Mouse (Mus musculus) intestine, embryonic 15.5 days (tissue): ENCODE data around the gene Gpr162. TPM values are rescaled to one million over a fixed set of nuclear protein-coding genes. Genes with fewer than 3 reads are reported as not detected.
"Not testable (repeated sequence)": the region's sequence is repeated elsewhere in the genome, so short reads cannot be mapped to it uniquely, and the experiment has no call there.

ENCODE experiments used
- ATAC-seq: fragments of 200-750 bp; cut with Nextera tagmentation; 2 replicates; pipeline ENCODE4 v1.8.0; 2017; ENCODE audit warnings: moderate TSS enrichment, moderate library complexity
- H3K27ac ChIP-seq: fragments of 300-500 bp; sonication (generic); 2 replicates; pipeline ENCODE4 v1.5.1; 2015; ENCODE audit warnings: mild to moderate bottlenecking, inconsistent platforms
- H3K27me3 ChIP-seq: fragments of 300-500 bp; sonication (generic); replicated peaks from 2 replicates; pipeline ENCODE4 v1.6.1; 2015; ENCODE audit warnings: inconsistent platforms
- H3K36me3 ChIP-seq: fragments of 300-500 bp; sonication (generic); 2 replicates; pipeline ENCODE4 v1.6.1; 2015; ENCODE audit warnings: inconsistent platforms
- H3K4me1 ChIP-seq: fragments of 300-500 bp; sonication (generic); replicated peaks from 2 replicates; pipeline ENCODE4 v1.6.1; 2015; ENCODE audit warnings: inconsistent platforms
- H3K4me2 ChIP-seq: fragments of 300-500 bp; sonication (generic); replicated peaks from 2 replicates; pipeline ENCODE4 v1.6.1; 2015; ENCODE audit warnings: mild to moderate bottlenecking, inconsistent platforms
- H3K4me3 ChIP-seq: fragments of 300-500 bp; sonication (generic); replicated peaks from 2 replicates; pipeline ENCODE4 v1.5.1; 2015; ENCODE audit warnings: inconsistent platforms
- H3K9ac ChIP-seq: fragments of 300-500 bp; sonication (generic); 2 replicates; pipeline ENCODE4 v1.6.1; 2015; ENCODE audit warnings: inconsistent platforms
- H3K9me3 ChIP-seq: fragments of 300-500 bp; sonication (generic); 2 replicates; pipeline ENCODE4 v1.6.1; 2016; ENCODE audit warnings: inconsistent platforms
- WGBS: fragments of 180-500 bp; shearing (Covaris S2); methylation state at CpG from one replicate; pipeline ENCODE4 v1.1.7; 2015; 5-methylcytosine and 5-hydroxymethylcytosine counted together
- polyA plus RNA-seq: library from polyadenylated mRNA; unstranded; fragments of >200 nt; fragmentation: Nextera tagmentation; extraction: Ambion mirVana; gene quantifications from 2 replicates; pipeline ENCODE4 v1.2.1, GENCODE M21; 2015

The Gpr162 gene
- polyA plus RNA-seq, 1 experiment from 2014 or later: 0.99 TPM

- H3K9me3 ChIP-seq: no peaks in the 10 kb centered on the region
- peak within 1 kb of the TSS; percentile 81 for H3K9ac ChIP-seq
- H3K4me3 ChIP-seq: peak within 1 kb of the TSS; percentile 71
- peak within 1 kb of the TSS; percentile 94 for H3K27ac ChIP-seq
- H3K4me2 ChIP-seq: peak within 1 kb of the TSS; percentile 79
- peaks cover 36% of the 10 kb centered on the region for H3K4me1 ChIP-seq
- peak; percentile 89 for ATAC-seq
- WGBS: 0% methylated on average over 22 of the region's 22 CpGs
- peaks cover 37% of the 10 kb centered on the region for H3K36me3 ChIP-seq
- no peaks in the 10 kb centered on the region for H3K27me3 ChIP-seq
Observed at GRCm38 (mm10) chr6:124813933-124814332, 49.9 kb downstream of the Gpr162 start, which contains the start of gene Tpi1. Gene Tpi1, minus strand, starts transcription at chr6:124814296.

GRCm38 (mm10) chr6:124813496-124813895 lies 50.3 kb downstream of the Gpr162 start:
- Histone ChIP-seq H3K9me3 (no peaks in the 10 kb centered on the region), H3K4me3 (peak overlapping the region; percentile 71), H3K36me3 (peaks cover 33% of the 10 kb centered on the region), H3K27me3 (no peaks in the 10 kb centered on the region), H3K4me1 (peaks cover 36% of the 10 kb centered on the region), H3K27ac (peak overlapping the region; percentile 94), H3K9ac (peak overlapping the region; percentile 81), H3K4me2 (peak overlapping the region; percentile 79)
- ATAC-seq: peak; percentile 60
- 0% methylated on average over 18 of the region's 18 CpGs for WGBS

- Histone ChIP-seq H3K27ac (peak overlapping the region; percentile 94), H3K36me3 (peaks cover 26% of the 10 kb centered on the region), H3K9ac (peak overlapping the region; percentile 81), H3K27me3 (no peaks in the 10 kb centered on the region), H3K4me2 (peak overlapping the region; percentile 79), H3K9me3 (no peaks in the 10 kb centered on the region), H3K4me1 (peaks cover 36% of the 10 kb centered on the region), H3K4me3 (peak overlapping the region; percentile 71)
- WGBS: 9% methylated on average over 9 of the region's 9 CpGs
- ATAC-seq: no peak
Observed at GRCm38 (mm10) chr6:124812848-124813247, 50.9 kb downstream of the Gpr162 start.

GRCm38 (mm10) chr6:124811701-124812560 lies 51.9 kb downstream of the Gpr162 start:
- ATAC-seq: no peak
- Histone ChIP-seq H3K4me2 (peak overlapping the region; percentile 79), H3K4me1 (peaks cover 36% of the 10 kb centered on the region), H3K9me3 (no peaks in the 10 kb centered on the region), H3K9ac (peak overlapping the region; percentile 5; the same call in 1 of the 2 replicates), H3K27ac (peak overlapping the region; percentile 94; the same call in 1 of the 2 replicates), H3K27me3 (no peaks in the 10 kb centered on the region), H3K4me3 (peak overlapping the region; percentile 71), H3K36me3 (peaks cover 17% of the 10 kb centered on the region)
- 69% methylated on average over 24 of the region's 24 CpGs for WGBS

- H3K27me3 ChIP-seq: no peaks in the 10 kb centered on the region
- 0 out of 2 replicates have a peak overlapping the region, but pooled peaks have one; percentile 79 for H3K4me2 ChIP-seq
- H3K9ac ChIP-seq: no peak overlapping the region
- 79% methylated on average over 4 of the region's 4 CpGs for WGBS
- H3K27ac ChIP-seq: no peak overlapping the region
- H3K36me3 ChIP-seq: peaks cover 14% of the 10 kb centered on the region
- no peaks in the 10 kb centered on the region for H3K9me3 ChIP-seq
- no peak overlapping the region for H3K4me3 ChIP-seq
- H3K4me1 ChIP-seq: peaks cover 39% of the 10 kb centered on the region
- ATAC-seq: no peak
Observed at GRCm38 (mm10) chr6:124811403-124811665, 52.4 kb downstream of the Gpr162 start.

- Histone ChIP-seq H3K9ac (0 out of 2 replicates have a peak overlapping the region, but pooled peaks have one; percentile 73), H3K4me1 (peaks cover 42% of the 10 kb centered on the region), H3K4me2 (peak overlapping the region; percentile 97; the same call in 1 of the 2 replicates), H3K36me3 (peaks cover 14% of the 10 kb centered on the region)
- H3K27ac ChIP-seq, H3K9me3 ChIP-seq, H3K27me3 ChIP-seq, ATAC-seq, H3K4me3 ChIP-seq: not testable (repeated sequence)
- WGBS: 85% methylated on average over 11 of the region's 11 CpGs
Observed at GRCm38 (mm10) chr6:124810566-124811402, 53.0 kb downstream of the Gpr162 start.

GRCm38 (mm10) chr6:124809775-124810538 lies 53.8 kb downstream of the Gpr162 start:
- H3K9ac ChIP-seq: peak overlapping the region; percentile 73
- peaks cover 37% of the 10 kb centered on the region for H3K4me1 ChIP-seq
- peaks cover 11% of the 10 kb centered on the region for H3K36me3 ChIP-seq
- H3K27me3 ChIP-seq: no peaks in the 10 kb centered on the region
- no peaks in the 10 kb centered on the region for H3K9me3 ChIP-seq
- no peak for ATAC-seq
- H3K27ac ChIP-seq: peak overlapping the region; percentile 97
- peak overlapping the region; percentile 97 for H3K4me2 ChIP-seq
- peak overlapping the region; percentile 63 for H3K4me3 ChIP-seq
- WGBS: 43% methylated on average over 14 of the region's 14 CpGs

GRCm38 (mm10) chr6:124809052-124809774 lies 54.6 kb downstream of the Gpr162 start:
- peak; percentile 16 for ATAC-seq
- Histone ChIP-seq H3K4me2 (peak overlapping the region; percentile 97), H3K4me3 (peak overlapping the region; percentile 63), H3K4me1 (peaks cover 30% of the 10 kb centered on the region), H3K9me3 (no peaks in the 10 kb centered on the region), H3K36me3 (peaks cover 11% of the 10 kb centered on the region), H3K27ac (peak overlapping the region; percentile 97), H3K27me3 (no peaks in the 10 kb centered on the region), H3K9ac (peak overlapping the region; percentile 73)
- WGBS: under 1% methylated on average over 35 of the region's 35 CpGs

Other genes with a start within 250 kb of the Gpr162 start
- gene C1s2, start 227.9 kb downstream of the Gpr162 start, polyA plus RNA-seq: not detected in 2 replicates
- 134 and 145 TPM in 2 replicates for gene Lpcat3, start 201.0 kb downstream of the Gpr162 start, polyA plus RNA-seq
- 225 and 231 TPM in 2 replicates for gene Emg1, start 151.8 kb downstream of the Gpr162 start, polyA plus RNA-seq
- 497 and 503 TPM in 2 replicates for gene Phb2, start 151.6 kb downstream of the Gpr162 start, polyA plus RNA-seq
- 16.7 and 17.7 TPM in 2 replicates for gene Ptpn6, start 125.3 kb downstream of the Gpr162 start, polyA plus RNA-seq
- 337 and 341 TPM in 2 replicates for gene Grcc10, start 122.6 kb downstream of the Gpr162 start, polyA plus RNA-seq
- not detected in 2 replicates for gene Gm45234, start 108.0 kb downstream of the Gpr162 start, polyA plus RNA-seq
- 10.5 and 11.9 TPM in 2 replicates for gene Atn1, start 107.5 kb downstream of the Gpr162 start, polyA plus RNA-seq
- gene Eno2, start 94.3 kb downstream of the Gpr162 start, polyA plus RNA-seq: 6.0 and 6.8 TPM in 2 replicates
- gene Lrrc23, start 84.3 kb downstream of the Gpr162 start, polyA plus RNA-seq: 0.11 and 0.13 TPM in 2 replicates
- gene Spsb2, start 55.3 kb downstream of the Gpr162 start, polyA plus RNA-seq: 16.1 and 16.3 TPM in 2 replicates
- 1,094 and 1,127 TPM in 2 replicates for gene Tpi1, start 49.7 kb downstream of the Gpr162 start, polyA plus RNA-seq
- 116 and 118 TPM in 2 replicates for gene Usp5, start 34.5 kb downstream of the Gpr162 start, polyA plus RNA-seq
- gene Cdca3, start 34.4 kb downstream of the Gpr162 start, polyA plus RNA-seq: 166 and 177 TPM in 2 replicates
- 1.2 and 1.3 TPM in 2 replicates for gene Gnb3, start 23.7 kb downstream of the Gpr162 start, polyA plus RNA-seq
- 17.9 and 20.1 TPM in 2 replicates for gene P3h3, start 6.2 kb downstream of the Gpr162 start, polyA plus RNA-seq
- gene Cd4, start 24.2 kb upstream of the Gpr162 start, polyA plus RNA-seq: 0.40 and 0.48 TPM in 2 replicates
- gene Lag3, start 47.7 kb upstream of the Gpr162 start, polyA plus RNA-seq: 2.2 and 2.9 TPM in 2 replicates
- gene Ptms, start 56.1 kb upstream of the Gpr162 start, polyA plus RNA-seq: 241 and 282 TPM in 2 replicates
- gene Mlf2, start 67.4 kb upstream of the Gpr162 start, polyA plus RNA-seq: 336 and 340 TPM in 2 replicates
- gene Cops7a, start 101.6 kb upstream of the Gpr162 start, polyA plus RNA-seq: 159 and 170 TPM in 2 replicates
- 1.8 and 2.1 TPM in 2 replicates for gene Pianp, start 132.7 kb upstream of the Gpr162 start, polyA plus RNA-seq
- 13.4 and 14.3 TPM in 2 replicates for gene Zfp384, start 145.2 kb upstream of the Gpr162 start, polyA plus RNA-seq
- gene Ing4, start 175.8 kb upstream of the Gpr162 start, polyA plus RNA-seq: 96.2 and 103 TPM in 2 replicates
- 8.5 and 9.3 TPM in 2 replicates for gene Acrbp, start 185.7 kb upstream of the Gpr162 start, polyA plus RNA-seq
- 5.8 and 6.1 TPM in 2 replicates for gene Lpar5, start 203.9 kb upstream of the Gpr162 start, polyA plus RNA-seq
- 62.3 and 62.6 TPM in 2 replicates for gene Chd4, start 232.0 kb upstream of the Gpr162 start, polyA plus RNA-seq